Mouse (Mus musculus) cerebellum, adult 11-12 months (tissue): Measurements from ENCODE around the gene Ddah1.

ENCODE experiments used
- DNase-seq: peaks from one replicate; pipeline ENCODE4 v3.0.0; 2022

Ddah1 gene

DNA sequence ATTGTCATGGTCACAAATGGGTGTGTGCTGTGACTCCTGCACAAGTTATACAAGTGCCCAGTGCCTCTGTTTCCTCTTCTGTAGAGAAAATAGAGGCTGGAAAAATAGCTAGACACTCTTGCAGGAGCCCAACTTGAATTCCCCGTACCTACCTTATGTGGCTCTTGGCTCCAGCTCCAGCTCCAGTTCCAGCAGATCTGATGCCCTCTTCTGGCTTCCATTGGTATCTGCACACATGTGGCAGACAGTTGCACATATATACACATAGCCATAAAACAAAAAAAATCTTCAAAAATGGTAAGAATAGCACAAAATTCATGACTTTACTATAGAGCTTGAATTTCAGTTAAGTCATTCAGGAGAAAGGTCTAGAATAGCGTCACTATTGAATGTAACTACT lies 62.5 kb downstream of the Ddah1 start:
- no peak for DNase-seq

DNA sequence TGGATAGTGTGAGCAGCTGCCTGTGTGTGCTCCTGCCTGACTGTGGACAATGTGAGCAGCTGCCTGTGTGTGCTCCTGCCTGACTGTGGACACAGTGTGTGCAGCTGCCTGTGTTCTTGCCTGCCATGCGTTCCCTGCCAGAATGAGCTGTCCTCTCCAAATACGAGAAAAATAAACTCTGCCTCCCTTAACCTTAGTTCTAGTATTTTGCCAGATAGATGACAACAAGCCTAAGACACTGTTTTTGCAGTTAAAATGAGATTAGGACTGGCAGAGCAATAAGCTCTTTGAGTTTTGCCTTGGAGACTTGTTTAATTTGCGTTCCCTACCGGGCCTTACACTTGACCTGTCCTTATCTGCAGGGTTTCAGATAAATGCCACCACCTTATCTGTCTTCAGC lies 63.7 kb downstream of the Ddah1 start:
- DNase-seq = no peak

DNA sequence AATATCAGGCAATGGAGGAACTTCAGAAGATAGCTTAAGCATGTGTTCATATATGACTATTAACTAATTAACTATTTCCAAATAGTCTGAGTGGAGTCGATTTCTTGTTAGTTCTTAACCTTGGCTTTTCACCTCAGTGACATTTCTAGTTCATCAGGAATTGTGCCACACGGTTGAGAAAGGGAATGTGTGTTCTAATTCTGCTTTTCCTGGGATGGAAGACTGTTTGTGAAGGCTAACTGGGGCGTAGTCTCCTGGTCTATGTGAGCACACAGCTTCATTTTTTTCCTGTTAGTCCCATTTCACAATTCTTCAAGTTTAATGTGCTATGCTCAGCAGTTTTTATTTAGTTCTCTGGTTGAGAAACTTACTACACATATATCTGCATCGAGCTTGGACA lies 65.2 kb downstream of the Ddah1 start:
- no peak for DNase-seq

DNA sequence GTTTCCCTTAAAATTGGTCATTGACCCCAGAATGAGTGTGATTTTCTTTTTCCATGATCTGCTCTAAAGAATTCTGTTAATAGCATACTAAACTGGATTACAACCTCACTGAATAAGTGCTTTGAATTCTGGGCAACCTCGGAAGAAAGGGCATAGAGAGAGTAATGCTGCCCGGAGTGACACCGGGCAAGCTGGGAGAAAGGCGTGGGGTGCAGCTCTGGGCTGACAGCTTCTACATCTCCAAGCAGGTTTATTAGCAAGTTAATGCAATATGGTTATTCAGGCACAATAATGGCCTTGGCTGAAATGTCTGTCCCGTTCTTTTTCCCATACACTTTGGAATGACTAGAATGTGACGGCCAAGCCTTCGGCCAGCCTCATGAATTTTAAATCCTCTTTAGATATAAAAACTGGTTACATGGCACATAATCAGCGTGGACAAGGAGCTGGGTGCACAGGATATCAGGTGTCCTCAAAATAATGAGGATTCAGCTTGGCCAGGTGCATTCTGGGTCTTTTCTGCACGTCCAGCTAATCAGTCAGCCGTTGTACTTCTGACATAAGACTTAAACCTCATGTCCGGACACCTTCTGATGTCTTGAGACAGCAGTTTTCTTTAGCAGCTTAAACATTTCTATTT lies 67.1 kb downstream of the Ddah1 start:
- DNase-seq = no peak

DNA sequence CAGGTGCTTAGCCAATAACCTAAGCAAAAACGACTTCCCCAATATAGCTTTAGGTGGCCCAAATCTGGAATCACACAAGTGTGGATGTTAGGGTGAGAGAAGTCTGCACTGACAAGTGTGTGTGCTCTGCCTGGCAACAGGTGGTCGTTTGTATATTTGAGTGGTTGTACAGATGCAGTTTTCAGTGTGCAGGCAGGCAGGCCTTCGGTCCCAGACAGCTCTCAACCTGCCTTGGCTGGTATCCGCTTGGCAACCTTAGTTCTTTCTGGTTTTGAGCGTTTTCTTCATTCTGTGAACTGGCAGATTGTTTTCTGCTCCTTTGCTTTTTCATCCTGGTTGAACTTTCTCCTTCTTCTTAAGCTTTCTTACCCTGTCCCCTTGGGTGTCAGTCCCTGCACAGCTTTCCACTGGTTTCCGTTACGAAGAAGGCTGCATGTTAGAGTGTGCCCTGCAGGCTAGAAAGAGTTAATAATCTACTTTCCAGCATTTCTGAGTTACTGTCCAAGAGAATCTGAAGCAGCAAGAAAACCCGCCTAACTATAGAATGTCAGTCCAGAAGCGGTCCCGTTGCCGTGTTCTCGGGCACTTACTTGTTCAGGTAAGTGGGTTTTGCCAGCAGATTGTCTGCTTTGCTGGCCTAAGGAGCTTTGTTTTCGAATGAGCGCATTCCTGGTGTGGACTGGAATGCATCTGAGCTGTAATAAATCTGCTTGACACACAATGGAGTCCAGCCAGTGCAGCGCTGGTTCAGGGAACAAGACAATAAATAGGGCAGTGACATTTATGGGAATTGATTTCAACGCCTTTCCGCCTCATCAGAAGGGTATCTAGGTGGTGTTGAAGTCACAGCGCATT lies 68.9 kb downstream of the Ddah1 start:
- no peak for DNase-seq

DNA sequence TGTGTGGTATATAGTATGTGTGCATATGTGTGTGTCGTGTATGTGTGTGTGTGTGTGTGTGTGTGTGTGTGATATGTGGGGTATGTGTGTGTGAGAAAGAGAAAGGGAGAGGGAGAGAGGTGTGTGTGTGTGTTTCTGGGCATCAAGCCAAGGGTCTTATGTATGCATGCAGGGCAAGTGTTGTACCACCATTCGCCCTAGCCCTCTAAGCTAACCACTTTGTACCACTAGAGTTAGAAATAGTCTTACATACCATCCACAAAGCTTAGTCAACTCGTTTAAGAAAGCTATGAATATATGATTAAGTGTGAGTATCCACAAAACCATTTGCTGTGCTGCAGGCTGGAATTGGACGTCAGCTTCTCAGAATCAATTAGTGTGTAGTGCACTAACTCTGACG lies 70.4 kb downstream of the Ddah1 start:
- DNase-seq = no peak

DNA sequence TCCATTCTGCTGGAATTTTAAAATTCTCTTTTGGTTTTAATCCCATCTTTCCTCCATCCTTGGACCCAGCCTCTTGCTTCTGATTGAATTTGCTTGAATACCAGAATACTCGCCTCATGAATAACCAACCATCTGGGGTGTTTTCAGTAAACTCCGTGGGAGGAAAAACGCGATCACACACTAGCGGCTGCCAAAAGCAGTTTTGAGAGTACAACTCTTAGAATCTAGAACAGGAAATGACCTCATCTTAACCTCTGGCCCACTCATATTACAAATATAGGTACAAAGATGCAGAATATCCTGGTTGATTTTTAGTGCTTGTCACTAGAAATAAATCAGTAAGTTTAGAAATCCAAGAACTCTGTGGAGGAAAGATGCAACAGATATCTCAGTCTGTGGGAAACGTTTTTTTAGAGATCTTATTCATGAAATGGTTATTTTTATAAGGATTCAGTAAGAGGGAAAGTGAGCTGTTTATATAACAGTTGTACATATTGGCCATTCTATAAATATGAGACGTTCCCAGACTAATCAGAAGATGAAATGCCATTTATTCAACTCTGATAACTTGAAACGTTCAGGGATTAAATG lies 75.6 kb downstream of the Ddah1 start:
- no peak for DNase-seq

DNA sequence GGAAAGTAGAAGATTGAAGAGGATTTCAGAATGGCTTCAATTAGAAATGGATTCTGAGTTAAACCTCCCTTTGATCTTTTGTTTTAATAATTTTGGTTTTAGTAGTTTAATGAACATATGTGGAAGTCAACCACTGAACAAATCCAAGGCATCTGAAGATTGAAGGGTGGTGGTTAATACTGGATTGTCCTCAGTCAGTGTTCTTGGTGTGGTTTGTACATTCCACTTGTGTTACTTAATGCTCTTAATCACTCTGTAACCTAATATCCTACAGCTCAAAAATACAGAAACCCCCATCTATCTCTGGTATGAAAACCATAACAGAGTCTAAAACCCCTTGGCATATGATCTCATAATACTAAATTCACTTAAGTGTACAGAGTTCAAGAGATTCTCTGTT lies 79.8 kb downstream of the Ddah1 start:
- no peak for DNase-seq

DNA sequence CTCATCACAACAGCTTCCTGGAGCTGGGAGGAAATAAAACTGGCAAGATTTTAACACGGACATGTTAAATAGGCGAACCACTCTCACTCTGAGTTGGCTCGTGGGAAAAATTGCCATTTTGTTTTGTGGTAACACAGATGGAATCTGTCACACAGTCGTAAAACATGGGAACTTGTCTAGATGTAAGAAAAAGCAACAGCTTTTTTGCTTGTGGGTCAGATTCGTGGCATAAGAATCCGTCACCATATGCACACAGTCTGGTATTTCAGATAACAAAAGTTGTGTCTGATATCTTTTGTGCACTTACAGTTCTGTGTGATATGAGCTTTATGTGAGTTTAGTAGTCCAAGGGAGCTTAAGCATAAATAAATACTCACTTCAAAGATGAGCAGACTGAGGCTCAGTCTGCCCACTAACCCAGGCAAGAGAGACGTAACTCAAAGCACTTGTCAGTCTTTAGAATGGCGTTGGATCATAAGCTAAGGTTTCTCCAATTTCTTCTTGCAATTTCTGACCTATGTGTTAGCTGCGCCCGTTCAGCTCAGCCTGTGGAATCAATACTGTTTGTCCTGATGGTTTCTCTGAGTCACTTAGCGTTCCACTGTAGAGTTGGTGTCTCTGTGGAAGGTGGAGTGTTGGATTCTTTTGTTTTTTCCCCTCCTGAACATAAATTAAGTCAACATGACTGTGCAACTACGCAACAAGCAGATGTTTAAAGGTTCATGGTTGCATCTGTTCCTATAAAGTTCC lies 83.7 kb downstream of the Ddah1 start:
- no peak for DNase-seq

DNA sequence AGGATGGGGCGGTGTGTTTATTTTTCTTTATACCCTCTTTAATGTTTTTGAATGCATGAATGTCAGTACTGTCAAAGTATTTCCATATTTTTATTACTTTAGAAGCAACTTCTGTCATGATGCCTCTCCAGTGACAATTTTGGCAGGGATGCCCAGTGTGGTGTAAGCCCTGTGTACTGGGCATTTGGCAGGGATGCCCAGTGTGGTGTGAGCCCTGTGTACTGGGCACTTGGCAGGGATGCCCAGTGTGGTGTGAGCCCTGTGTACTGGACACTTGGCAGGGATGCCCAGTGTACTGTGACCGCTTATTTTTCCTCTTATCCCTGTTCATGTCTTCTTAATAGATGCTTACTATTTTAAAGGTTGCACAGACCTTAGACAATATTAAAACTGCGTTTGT lies 85.4 kb downstream of the Ddah1 start:
- DNase-seq = no peak

DNA sequence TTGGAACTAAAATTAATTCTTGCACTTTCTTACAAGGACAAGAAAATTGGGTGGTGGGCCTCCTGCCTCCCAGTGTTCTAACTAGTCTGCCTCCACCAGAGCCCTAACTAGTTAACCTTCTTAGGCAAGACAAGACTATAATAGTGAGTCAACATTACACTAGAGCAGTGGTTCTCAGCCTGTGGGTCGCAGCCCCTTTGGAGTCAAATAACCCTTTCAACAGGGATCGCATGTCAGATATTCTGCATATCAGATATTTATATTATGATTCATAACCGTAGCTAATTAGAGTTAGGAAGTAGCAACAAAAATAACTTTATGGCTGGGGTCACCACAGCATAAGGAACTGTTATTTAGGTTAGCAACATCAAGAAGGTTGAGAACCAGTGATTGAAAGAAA lies 86.4 kb downstream of the Ddah1 start:
- DNase-seq = no peak

DNA sequence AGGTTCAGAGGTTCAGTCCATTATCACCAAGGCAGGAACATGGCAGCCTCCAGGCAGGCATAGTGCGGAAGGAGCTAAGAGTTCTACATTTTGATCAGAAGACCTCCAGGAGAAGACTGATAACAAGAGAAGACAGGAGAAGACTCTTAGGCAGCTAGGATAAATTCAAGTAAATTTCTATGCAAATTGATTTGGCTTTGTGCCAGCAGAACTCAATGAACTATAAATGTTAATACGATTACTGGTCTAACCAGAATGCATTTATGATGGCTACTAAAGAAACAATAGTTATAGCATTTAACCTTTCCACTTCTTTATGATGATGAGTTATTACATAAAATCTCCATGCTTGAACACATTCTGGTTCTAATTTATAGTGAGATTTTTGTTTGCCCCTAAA lies 87.8 kb downstream of the Ddah1 start:
- no peak for DNase-seq

DNA sequence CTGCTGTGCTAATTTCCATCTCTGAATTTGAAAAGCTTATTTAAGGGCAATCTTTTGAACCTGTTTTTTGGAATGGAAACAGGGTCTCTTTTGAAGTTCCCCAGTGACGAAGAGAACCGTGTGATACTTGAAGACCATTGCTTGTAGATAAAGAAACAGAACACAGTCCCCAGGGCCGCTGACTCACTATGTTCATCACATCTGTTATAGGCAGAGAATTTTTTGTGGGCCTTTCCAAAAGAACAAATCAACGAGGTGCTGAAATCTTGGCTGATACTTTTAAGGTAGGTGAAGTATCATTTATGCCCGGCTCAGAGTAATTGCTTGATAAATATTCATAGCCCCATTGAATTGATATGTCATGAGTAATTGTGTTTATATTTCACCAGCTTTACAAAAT lies 93.6 kb downstream of the Ddah1 start:
- DNase-seq = no peak

DNA sequence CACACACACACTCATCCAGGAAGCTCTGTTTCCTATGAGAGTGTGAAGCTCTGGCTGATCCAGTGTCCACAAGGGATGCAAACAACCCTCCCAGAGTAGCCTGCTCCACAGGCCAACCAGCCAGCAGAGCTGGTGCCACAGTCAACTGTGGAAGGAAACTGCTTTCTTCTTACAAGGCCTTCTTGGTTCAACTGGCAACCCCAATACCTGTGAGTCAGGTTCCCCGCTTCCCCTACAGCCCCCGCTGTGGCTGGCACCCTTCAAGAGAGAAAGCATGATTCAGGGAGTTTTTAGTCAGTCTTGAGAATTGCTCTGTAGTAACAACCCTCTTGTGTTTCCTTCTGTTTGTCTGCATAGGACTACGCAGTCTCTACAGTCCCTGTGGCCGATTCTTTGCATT lies 94.3 kb downstream of the Ddah1 start:
- no peak for DNase-seq

DNA sequence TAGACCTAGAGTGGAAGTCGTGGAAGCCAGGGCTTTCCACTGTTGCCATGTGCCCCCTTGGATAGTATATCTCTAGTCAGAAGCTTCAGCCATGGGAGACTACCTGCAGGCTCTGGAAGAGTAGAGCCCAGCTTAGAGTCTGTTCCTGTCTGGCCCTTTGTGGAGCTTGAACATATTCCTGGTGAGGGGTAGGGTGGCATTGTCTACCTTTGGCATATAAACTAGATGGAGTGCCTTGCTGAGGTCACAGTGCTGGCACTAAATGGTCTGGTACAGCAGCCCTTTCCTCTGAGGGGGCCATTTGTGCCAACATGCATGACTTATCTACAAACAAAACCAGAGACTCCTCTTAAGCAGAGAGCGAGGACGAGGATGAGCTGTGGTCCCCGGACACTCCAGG lies 95.2 kb downstream of the Ddah1 start:
- no peak for DNase-seq

DNA sequence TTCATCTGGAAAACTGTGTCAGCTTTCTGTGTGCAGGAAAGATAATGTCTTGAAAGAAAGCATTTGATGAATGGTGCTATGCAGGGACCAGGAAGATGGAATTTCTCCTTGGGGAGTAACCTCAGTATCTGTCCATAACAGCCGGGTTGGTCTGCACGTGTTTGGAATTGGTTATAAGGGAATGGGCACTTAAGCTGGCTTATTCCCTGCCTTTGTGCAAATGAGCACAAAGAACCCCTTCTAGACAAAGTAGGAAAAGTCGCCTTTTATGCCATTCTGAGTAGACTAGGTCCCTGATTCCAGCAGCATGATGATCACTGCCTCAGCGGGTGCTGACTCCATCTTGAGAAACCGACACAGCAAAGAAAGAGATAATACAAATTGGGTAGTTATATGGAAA lies 96.0 kb downstream of the Ddah1 start:
- no peak for DNase-seq

DNA sequence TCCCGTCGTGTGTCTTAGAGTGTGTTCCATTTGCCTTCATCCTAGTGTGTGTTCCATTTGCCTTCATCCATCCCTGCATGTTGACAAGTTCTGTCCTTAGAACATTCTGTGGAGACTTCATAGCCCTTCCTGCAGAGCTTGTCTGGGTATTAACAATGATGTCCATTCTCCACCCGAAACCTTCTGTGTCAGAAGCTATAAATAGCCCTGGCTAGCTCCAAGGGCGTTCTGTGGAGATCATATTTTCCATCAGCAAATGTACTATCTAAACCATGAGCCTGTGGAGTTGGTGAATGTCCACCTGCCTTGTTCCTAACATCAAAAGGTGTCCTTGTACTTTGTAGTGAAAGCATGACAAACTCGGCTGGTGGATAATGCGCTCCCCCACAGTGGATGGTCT lies 96.8 kb downstream of the Ddah1 start:
- DNase-seq = no peak

DNA sequence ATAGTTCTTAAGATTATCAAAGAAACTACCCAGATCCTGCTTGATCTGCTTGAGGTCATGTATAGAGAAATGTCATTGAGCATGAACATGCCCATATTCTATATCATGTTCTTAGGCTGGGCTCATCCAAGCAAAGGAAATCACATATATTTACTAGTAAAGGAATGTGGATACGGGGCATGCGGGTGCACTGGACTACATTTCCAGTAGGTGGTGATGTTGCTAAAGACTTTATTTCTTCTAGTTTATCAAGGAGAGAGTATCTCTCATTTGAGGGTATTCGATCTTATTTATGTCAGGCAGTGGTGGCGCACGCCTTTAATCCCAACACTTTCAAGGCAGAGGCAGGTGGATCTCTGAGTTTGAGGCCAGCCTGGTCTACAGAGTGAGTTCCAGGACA lies 99.9 kb downstream of the Ddah1 start:
- DNase-seq = no peak

DNA sequence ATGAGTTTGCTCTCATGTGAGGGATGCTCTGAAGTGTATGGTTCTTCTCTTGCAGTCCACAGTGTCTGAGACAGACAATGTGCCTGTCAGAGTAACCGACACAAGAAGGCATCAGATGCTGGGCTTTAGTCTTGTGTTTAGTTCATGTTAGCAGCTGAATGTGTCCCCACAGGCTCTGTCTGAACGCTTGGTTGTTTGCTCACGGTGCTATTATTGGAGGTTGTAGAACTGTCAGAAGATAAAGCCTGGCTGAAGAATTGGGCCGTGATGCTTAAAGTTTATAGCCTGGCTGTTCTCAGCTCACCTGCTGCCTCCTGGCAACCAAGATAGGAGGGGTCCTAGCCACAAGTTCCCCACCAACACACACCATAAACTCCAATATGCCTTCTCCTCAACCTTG lies 104.0 kb downstream of the Ddah1 start:
- DNase-seq = no peak

DNA sequence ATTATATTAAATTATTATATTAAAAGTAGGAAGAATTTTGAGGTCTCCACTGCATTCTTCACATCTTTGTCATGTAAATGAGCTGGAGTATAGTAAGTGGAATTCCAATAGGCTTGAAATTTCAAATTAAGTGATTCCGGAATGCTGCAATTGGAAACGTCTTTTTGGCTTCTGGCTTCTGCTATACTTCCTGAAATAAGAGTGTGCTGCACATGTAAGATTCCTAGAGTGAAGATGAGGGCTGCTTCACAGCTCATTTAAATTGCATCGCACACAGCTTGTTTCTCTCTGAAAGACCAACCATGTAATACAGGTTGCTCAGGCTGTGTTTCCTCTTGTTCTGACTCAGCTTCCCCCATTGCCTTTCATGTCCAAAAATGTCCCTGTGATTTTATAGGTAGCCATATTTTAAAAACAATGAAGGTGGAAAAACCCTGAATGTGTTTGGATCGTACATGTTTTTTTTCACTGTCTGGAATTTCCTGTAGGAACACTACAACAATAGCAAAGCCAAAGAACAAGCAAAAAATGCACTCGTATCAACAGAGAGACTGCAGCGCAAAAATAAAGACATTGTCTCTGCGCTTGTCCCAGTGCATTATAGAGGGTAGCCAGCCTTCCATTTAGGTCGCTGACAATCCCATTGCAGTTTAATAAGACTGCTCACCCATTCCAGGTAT lies 105.7 kb downstream of the Ddah1 start:
- no peak for DNase-seq

DNA sequence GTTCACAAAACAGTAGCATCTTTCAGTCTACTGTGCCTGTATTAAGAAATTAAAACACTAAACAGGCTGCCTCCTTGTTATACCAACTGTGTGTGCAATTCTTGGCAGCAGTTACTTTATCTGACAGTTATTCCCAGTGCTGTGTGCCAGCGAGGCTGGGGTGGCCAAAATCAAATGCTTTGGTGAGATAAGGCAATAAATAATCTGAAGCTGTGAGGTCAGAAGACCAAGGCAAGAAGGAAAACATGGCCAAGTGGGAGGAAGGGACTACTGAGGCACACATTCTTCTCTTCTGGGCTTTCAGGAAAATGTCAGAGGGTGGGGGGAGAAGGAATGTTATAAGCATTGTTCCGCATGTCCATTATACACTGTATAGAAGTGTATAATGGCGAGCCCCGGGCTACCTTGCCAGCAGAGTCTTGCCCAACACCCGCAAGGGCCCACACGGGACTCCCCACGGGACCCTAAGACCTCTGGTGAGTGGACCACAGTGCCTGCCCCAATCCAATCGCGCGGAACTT lies 106.3 kb downstream of the Ddah1 start:
- DNase-seq = no peak

DNA sequence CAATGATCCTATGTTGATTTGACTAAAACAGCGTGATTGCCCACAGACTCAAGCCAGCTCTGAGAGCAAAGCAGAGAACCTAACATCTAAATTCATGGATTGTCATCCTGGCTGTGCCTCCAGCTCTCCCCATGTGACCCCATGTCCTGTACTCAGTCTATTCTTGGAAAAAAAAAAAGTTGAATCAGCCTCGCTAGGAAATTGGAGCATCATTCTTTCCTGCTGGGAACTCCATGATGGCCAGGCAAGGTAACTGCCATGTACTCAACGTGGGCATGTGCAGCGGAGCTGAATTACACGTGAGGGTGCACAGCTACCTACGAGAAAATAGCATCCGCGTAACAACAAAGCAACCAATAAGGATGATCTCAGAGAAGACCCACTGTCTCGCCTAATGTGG lies 114.2 kb downstream of the Ddah1 start:
- DNase-seq = no peak

DNA sequence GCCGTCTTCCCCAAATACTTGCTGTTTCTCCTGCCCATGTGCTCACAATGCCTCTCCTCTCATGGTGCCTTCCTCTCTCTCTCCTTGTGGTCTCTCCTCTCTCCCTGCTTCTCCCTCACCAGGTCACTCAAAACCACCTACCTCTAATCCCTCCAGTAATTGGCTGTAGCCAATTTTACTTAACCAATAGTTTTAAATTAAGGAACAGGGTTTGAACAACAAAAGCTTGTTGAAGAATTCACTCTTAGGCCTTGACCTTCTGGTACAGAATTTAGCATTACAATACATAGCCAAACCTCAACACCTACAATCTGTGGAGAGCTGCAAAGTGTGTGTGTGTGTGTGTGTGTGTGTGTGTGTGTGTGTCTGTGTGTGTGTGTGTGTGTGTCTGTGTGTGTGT lies 114.8 kb downstream of the Ddah1 start:
- no peak for DNase-seq
